Mouse (Mus musculus): ENCODE results near the gene Irf5.

- TF ChIP-seq CTCF (IDR thresholded peaks at IDR 0.05; ENCODE audit: low read depth), result no peak
- TF ChIP-seq EP300 (IDR thresholded peaks at IDR 0.05; ENCODE audit: low read depth), result no peak
Observed at GRCm38 (mm10) chr6:29528165-29528505, 1.7 kb downstream of the Irf5 start.
